In the genomic region with DNA sequence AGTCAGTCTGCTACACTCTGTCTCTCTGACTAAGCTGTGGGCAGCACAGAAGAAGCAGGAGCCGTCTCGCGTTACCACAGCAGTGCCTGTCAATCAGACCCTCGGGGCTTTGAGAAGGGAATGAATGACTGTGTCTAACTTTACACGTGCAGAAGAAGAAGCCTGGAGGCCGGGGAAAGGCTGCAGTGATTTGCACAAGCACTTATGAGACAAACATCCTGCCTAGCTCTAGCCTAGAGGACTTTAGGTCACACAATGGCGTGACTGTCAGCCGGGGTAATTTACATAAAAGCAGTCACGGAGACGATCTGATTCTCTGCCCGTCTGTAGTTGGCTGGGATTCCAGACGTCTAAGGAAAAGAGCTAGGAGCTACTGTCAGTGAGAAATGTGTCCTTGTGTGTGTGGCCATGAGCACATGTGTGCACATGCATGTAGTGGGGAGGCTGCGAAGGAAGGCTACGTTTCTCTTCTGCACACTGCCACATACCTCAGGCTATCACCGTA, we compare ENCODE assay signal across 8 mouse cellular contexts.
DNase-seq lines count a peak whose midpoint lies in the region; ATAC-seq and TF ChIP-seq lines count a peak whose summit lies in the region.

No protein-coding gene starts in this region.

- H3K4me1 ChIP-seq in lung, embryonic 14.5 days (ENCODE audit: insufficient read depth) = peaks cover 23% of the 10 kb centered on the region
- peaks cover 12% of the 10 kb centered on the region; the same call in 1 of the 2 replicates for H3K4me1 ChIP-seq in limb, embryonic 14.5 days (ENCODE audit: control insufficient read depth, insufficient read depth, low read length)

- no peaks in the 10 kb centered on the region for H3K9me3 ChIP-seq in lung, embryonic 14.5 days (ENCODE audit: low read depth, low read length)
- H3K9me3 ChIP-seq in limb, embryonic 14.5 days (ENCODE audit: control insufficient read depth, low read length) = no peaks in the 10 kb centered on the region

- H3K27me3 ChIP-seq in lung, embryonic 14.5 days (ENCODE audit: insufficient read depth, low read length) = no peaks in the 10 kb centered on the region
- no peaks in the 10 kb centered on the region for H3K27me3 ChIP-seq in limb, embryonic 14.5 days (ENCODE audit: control insufficient read depth, insufficient read depth, low read length)

- H3K4me3 ChIP-seq in lung, embryonic 14.5 days (ENCODE audit: low read depth, low read length) = no peak overlapping the region
- H3K4me3 ChIP-seq in limb, embryonic 14.5 days (replicated peaks; ENCODE audit: low read length) = no peak overlapping the region

- no peak overlapping the region for H3K9ac ChIP-seq in lung, embryonic 14.5 days
- H3K9ac ChIP-seq in limb, embryonic 14.5 days (ENCODE audit: low read depth, low read length, severe bottlenecking) = no peak overlapping the region

- 15% methylated on average over 15 of the region's 15 CpGs for WGBS in lung, embryonic 14.5 days
- WGBS in limb, embryonic 14.5 days = 18% methylated on average over 15 of the region's 15 CpGs

- H3K4me2 ChIP-seq in lung, embryonic 14.5 days = peak overlapping the region; percentile 43
- H3K4me2 ChIP-seq in limb, embryonic 14.5 days (replicated peaks; ENCODE audit: low read depth, low read length, severe bottlenecking) = 0 out of 2 replicates have a peak overlapping the region, but pooled peaks have one; percentile 16

- peak; percentile 76 for DNase-seq in lung, embryonic 14.5 days
- DNase-seq in lung, postnatal 25 days (ENCODE audit: low spot score) = no peak
- DNase-seq in forelimb bud, embryonic 11.5 days (ENCODE audit: low read depth, low spot score) = peak; percentile 52
- peak; percentile 72 for DNase-seq in limb, embryonic 14.5 days (ENCODE audit: low spot score)
- DNase-seq in skeletal muscle tissue, adult 2 months (ENCODE audit: low read depth, low spot score) = peak; percentile 66
- DNase-seq in spleen, postnatal 4 days (ENCODE audit: low spot score in 2 of 2) = no peak
- DNase-seq in cerebellum, adult 11-12 months = no peak
- no peak for DNase-seq in adipocyte (ENCODE audit: low spot score)

- H3K27ac ChIP-seq in lung, embryonic 14.5 days (ENCODE audit: low read depth) = peak overlapping the region; percentile 30; the same call in 1 of the 2 replicates
- no peak overlapping the region for H3K27ac ChIP-seq in limb, embryonic 14.5 days (replicated peaks; ENCODE audit: low read depth, low read length)

- no peaks in the 10 kb centered on the region for H3K36me3 ChIP-seq in lung, embryonic 14.5 days (ENCODE audit: insufficient read depth)
- H3K36me3 ChIP-seq in limb, embryonic 14.5 days (ENCODE audit: control insufficient read depth, insufficient read depth, low read length) = no peaks in the 10 kb centered on the region

- no peak for TF ChIP-seq CTCF in lung, embryonic 14.5 days (IDR thresholded peaks at IDR 0.05; ENCODE audit: low read depth)

- TF ChIP-seq POLR2A in limb, embryonic 14.5 days (IDR thresholded peaks at IDR 0.05; ENCODE audit: borderline replicate concordance, extremely low read depth, insufficient read depth, insufficient read length) = no peak

- ATAC-seq in lung, embryonic 14.5 days (ENCODE audit: insufficient read depth) = peak; percentile 54
- ATAC-seq in limb, embryonic 14.5 days (ENCODE audit: low FRiP score, low read depth) = peak; percentile 84

Comparison
In these comparisons a context has a peak if more than half of its experiments do, and no peak if none do; other contexts are left out.
1. DNase-seq: peak in lung, embryonic 14.5 days (single experiment), forelimb bud, embryonic 11.5 days (single experiment), limb, embryonic 14.5 days (single experiment) and skeletal muscle tissue, adult 2 months (single experiment); none in lung, postnatal 25 days (single experiment), spleen, postnatal 4 days (0 of 2), cerebellum, adult 11-12 months (single experiment) and adipocyte (single experiment).